Mouse (Mus musculus) liver, adult 2 months (tissue): ENCODE data around the gene Camkk2. TPM values are rescaled to one million over a fixed set of nuclear protein-coding genes. Genes with fewer than 3 reads are reported as not detected.

Source experiments
- DNase-seq: peaks from one replicate; pipeline ENCODE4 v3.0.0-alpha.2; 2011; ENCODE audit warnings: low read depth, low spot score; ENCODE audit errors: extremely low read depth
- H3K27ac ChIP-seq: fragments of 200-500 bp; replicated peaks from 2 replicates; pipeline ENCODE4 v1.5.1; 2012; ENCODE audit warnings: low read depth, mild to moderate bottlenecking, control low read depth, inconsistent platforms, low read length; ENCODE audit not compliant: insufficient read depth
- H3K27me3 ChIP-seq: fragments of 200-500 bp; 2 replicates; pipeline ENCODE4 v1.6.1; 2012; ENCODE audit warnings: mild to moderate bottlenecking, moderate library complexity, low read length, inconsistent platforms; ENCODE audit not compliant: control insufficient read depth, insufficient read depth
- H3K36me3 ChIP-seq: fragments of 200-500 bp; 2 replicates; pipeline ENCODE4 v1.6.1; 2012; ENCODE audit warnings: low read length, inconsistent platforms; ENCODE audit not compliant: control insufficient read depth, insufficient read depth
- H3K4me1 ChIP-seq: fragments of 200-500 bp; 2 replicates; pipeline ENCODE4 v1.6.1; 2011; ENCODE audit warnings: low read length; ENCODE audit not compliant: control insufficient read depth, insufficient read depth
- H3K4me3 ChIP-seq: fragments of 200-500 bp; 2 replicates; pipeline ENCODE4 v1.5.1; 2011; ENCODE audit warnings: low read depth, mild to moderate bottlenecking, control low read depth, low read length, moderate library complexity; ENCODE audit not compliant: insufficient read depth
- H3K79me2 ChIP-seq: fragments of 200-500 bp; 2 replicates; pipeline ENCODE4 v1.6.1; 2012; ENCODE audit warnings: inconsistent platforms, mild to moderate bottlenecking, low read length, moderate library complexity; ENCODE audit not compliant: control insufficient read depth, insufficient read depth
- H3K9ac ChIP-seq: fragments of 200-500 bp; 2 replicates; pipeline ENCODE4 v1.6.1; 2012; ENCODE audit warnings: low read depth, mild to moderate bottlenecking, control low read depth, inconsistent platforms, low read length
- CTCF ChIP-seq: fragments of 200-500 bp; IDR thresholded peaks from 2 replicates; pipeline ENCODE4 v1.5.1; 2011; ENCODE audit warnings: low read depth, low read length, control low read depth
- POLR2A ChIP-seq: fragments of 200-500 bp; IDR thresholded peaks from 2 replicates; pipeline ENCODE4 v1.6.1; 2011; ENCODE audit warnings: low read length, control low read depth; ENCODE audit not compliant: insufficient read depth; ENCODE audit errors: extremely low read depth
- WGBS: fragments of 180-500 bp; shearing (Covaris S2); methylation state at CpG from one replicate; pipeline ENCODE4 v1.1.7; 2018; 5-methylcytosine and 5-hydroxymethylcytosine counted together
- polyA plus RNA-seq: library from polyadenylated mRNA; depleted of rRNA; stranded (reverse); fragments of >200 nt; gene quantifications from 2 replicates; pipeline ENCODE4 v1.2.3, GENCODE M21; 2012
- total RNA-seq: library from RNA; depleted of rRNA; stranded (reverse); fragments of >200 nt; gene quantifications from 2 replicates; pipeline ENCODE4 v1.2.3, GENCODE M21; 2014

Gene Camkk2
- total and polyA plus RNA-seq, 2 experiments, result 6.3 to 17.7 TPM

DNA sequence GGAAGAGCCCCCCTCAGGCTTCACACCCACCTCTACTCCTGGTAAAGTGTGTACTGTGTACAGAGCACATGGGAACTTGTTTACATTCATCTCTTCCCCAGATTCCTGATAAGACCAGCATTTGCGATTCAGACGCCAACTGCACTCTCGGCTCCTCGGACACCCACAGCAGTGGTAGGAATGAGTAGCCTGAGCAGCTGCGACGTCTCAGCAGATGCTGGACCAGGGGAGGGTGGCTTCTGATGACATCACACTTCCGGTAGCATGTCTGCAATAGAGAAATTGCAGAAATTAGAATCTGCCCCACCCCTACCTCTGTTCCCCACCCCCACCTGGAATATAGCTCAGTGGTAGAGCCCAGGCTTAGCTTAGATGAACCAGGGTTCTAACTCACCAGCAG, 60.8 kb downstream of the Camkk2 start:
- Histone ChIP-seq H3K79me2 (no peaks in the 10 kb centered on the region), H3K4me1 (no peaks in the 10 kb centered on the region), H3K36me3 (peaks cover 27% of the 10 kb centered on the region), H3K9ac (no peak overlapping the region), H3K27ac (no peak overlapping the region), H3K27me3 (no peaks in the 10 kb centered on the region), H3K4me3 (no peak overlapping the region)
- no peak for TF ChIP-seq CTCF
- TF ChIP-seq POLR2A, result no peak
- 81% methylated on average over 7 of the region's 7 CpGs for WGBS
- no peak for DNase-seq

DNA sequence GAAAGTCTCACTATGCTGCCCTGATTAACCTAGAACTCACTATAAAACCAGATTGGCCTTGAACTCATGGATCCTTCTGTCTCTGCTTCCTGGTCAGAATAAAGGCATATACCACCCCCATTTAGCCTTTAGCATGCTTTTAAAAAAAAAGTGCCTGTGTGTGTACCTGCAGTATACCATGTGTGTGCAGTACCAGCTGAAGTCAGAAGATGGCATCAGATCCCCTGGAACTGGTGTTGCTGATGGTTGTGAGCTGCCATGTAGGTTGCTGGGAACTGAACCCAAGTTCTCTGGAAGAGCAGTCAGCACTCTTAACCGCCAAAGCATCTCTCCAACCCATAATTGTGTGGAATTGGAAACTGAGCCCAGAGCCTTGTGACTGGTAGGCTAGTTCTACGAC, 62.4 kb downstream of the Camkk2 start:
- H3K27me3 ChIP-seq, result no peaks in the 10 kb centered on the region
- no peaks in the 10 kb centered on the region for H3K4me1 ChIP-seq
- no peak for DNase-seq
- H3K4me3 ChIP-seq, result no peak overlapping the region
- no peaks in the 10 kb centered on the region; the same call in 1 of the 2 replicates for H3K79me2 ChIP-seq
- H3K36me3 ChIP-seq, result peaks cover 25% of the 10 kb centered on the region
- no peak overlapping the region for H3K9ac ChIP-seq
- over 99% methylated on average over 2 of the region's 2 CpGs for WGBS
- no peak for TF ChIP-seq POLR2A
- TF ChIP-seq CTCF, result no peak
- no peak overlapping the region for H3K27ac ChIP-seq

DNA sequence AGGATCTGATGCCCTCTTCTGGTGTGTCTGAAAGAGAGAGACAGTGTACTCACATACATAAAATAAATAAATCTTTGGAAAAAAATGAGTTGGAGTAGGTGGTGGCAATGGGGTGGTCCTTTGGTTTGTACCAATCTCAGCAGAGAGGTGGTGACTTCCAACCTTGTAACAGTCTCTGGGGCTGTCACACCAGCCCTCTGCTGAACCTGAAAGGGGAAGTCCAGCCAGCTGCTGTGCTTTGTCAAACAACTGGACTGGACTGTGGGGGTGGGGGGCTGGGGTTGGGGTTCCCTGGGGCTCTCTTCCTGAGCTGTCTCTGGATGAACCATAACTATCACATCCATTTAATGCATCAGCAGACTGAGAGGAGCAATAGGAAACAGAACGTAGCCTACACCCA, 63.5 kb downstream of the Camkk2 start:
- 96% methylated on average over 1 of the region's 1 CpGs for WGBS
- no peak overlapping the region for H3K27ac ChIP-seq
- no peak overlapping the region for H3K4me3 ChIP-seq
- H3K79me2 ChIP-seq, result no peaks in the 10 kb centered on the region; the same call in 1 of the 2 replicates
- no peak for DNase-seq
- H3K9ac ChIP-seq, result no peak overlapping the region
- H3K27me3 ChIP-seq, result no peaks in the 10 kb centered on the region
- TF ChIP-seq CTCF (no peak), POLR2A (no peak)
- H3K4me1 ChIP-seq, result no peaks in the 10 kb centered on the region
- H3K36me3 ChIP-seq, result peaks cover 25% of the 10 kb centered on the region

DNA sequence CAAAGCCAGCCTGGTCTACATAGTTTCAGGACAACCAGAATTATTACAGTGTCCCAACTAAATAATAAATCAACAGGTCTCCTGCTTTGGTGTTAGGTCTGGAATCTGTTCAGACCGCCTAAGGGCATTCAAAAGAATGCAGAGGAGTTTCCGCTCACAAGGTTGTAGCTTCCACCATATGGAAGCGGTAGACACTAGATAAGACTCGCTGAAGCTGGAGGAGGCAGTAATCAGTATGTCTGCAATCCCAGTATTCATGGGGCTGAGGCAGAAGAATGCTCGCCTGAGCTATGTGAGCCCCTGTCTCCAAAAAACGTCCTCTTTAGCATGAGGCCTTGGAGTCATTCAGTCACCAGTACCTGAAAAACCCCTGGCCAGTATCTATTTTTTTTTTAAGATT, 70.4 kb downstream of the Camkk2 start:
- H3K36me3 ChIP-seq, result no peaks in the 10 kb centered on the region
- H3K4me1 ChIP-seq, result peaks cover 13% of the 10 kb centered on the region
- DNase-seq, result no peak
- H3K9ac ChIP-seq, result no peak overlapping the region
- peak overlapping the region; percentile 18; the same call in 1 of the 2 replicates for H3K27ac ChIP-seq
- no peak for TF ChIP-seq CTCF
- TF ChIP-seq POLR2A, result no peak
- 84% methylated on average over 6 of the region's 6 CpGs for WGBS
- peaks cover 4% of the 10 kb centered on the region; the same call in 1 of the 2 replicates for H3K79me2 ChIP-seq
- no peak overlapping the region for H3K4me3 ChIP-seq
- H3K27me3 ChIP-seq, result no peaks in the 10 kb centered on the region

DNA sequence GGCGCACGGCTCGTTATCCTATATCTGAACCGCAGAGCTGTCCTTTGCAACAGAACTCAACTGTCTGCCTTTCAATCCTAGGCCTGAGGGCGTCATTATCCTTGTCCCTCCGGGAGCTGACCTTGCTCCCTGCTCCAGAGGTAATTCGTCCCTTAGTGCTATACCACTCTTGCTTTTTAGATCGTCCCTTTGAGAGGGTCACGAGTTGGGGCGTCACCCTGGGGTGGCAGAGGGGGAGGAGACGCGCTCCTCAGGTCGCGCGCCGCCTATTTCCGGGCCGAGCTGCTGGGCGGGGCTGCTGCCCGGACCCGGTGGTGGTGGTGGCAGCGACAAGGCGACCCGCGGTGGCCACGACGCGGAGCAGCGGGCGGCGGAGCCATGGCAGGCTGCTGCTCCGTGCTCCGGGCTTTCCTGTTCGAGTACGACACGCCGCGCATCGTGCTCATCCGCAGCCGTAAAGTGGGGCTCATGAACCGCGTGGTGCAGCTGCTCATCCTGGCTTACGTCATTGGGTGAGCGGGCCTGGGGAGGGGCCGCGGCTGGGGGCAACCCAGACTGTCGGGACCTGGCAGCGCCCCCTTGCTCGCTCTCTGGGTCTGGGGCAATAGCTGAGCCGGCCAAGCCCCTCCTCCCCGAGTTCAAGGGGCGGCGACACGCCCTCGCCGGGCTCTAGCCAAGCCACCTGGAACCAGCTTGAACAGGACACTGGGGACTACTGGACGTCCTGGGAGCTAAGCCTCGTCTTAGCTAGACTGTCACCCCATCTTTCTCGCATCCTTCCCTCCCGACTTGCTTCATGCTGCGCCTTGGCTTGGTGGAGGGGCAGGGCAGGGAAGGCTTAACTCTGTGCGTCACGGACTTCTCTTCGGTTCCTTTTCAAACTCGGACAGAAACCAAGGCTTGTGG, 71.7 kb downstream of the Camkk2 start, which contains the start of gene P2rx4:
Gene P2rx4 (plus strand): TSS at position 269 of the 906 bp plus-strand sequence.
- H3K27me3 ChIP-seq, result no peaks in the 10 kb centered on the region
- peak within 1 kb of the TSS; percentile 77 for H3K4me3 ChIP-seq
- peak within 1 kb of the TSS; percentile 88 for H3K9ac ChIP-seq

More for the DNA sequence above, 71.7 kb downstream of the Camkk2 start, which contains the start of gene P2rx4:
- DNase-seq, result peak; percentile 87
- TF ChIP-seq POLR2A, result peak; percentile 57
- 0 out of 2 replicates have a peak, but pooled peaks have one; percentile 15 for TF ChIP-seq CTCF
- Histone ChIP-seq H3K27ac (peak within 1 kb of the TSS; percentile 93), H3K4me1 (peaks cover 13% of the 10 kb centered on the region), H3K79me2 (peaks cover 4% of the 10 kb centered on the region; the same call in 1 of the 2 replicates), H3K36me3 (no peaks in the 10 kb centered on the region)
- under 1% methylated on average over 66 of the region's 66 CpGs for WGBS
